Mouse (Mus musculus): ENCODE data around the gene Kantr. TPM values are rescaled to one million over a fixed set of nuclear protein-coding genes. Genes with fewer than 3 reads are reported as not detected.
A peak's percentile ranks its signal among the peaks of the same experiment; 100 is the strongest.
"Not testable (repeated sequence)": the region's sequence is repeated elsewhere in the genome, so short reads cannot be mapped to it uniquely, and the experiment has no call there.

The Kantr gene
- polyA plus RNA-seq, 1 experiment from 2014 or later: 14.3 TPM

DNA sequence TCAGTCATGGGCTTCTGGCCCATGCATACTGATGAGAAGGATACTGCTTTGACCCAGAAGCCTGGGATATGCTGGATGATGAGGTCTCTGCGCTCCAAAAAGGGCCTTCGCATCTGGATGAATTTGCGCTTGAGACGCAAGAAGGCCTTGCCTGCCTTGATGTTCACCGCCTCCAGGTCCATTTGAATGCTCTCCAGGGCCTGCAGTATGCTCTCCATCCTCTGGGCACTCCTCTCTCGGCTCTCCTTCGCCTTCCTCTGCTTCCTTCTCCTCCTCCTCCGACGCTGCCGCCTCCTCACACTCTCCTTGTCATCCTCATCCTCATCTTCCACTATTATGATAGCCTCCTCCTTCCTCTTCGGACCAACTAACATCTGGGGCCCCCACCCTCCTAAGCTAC is 14.2 kb upstream of the Kantr start:
- Histone ChIP-seq H3K27me3 (ENCODE audit: insufficient read depth, low read length) (peaks cover 55% of the 10 kb centered on the region; the same call in 1 of the 2 replicates), H3K9ac (replicated peaks; ENCODE audit: low read length) (peak overlapping the region; percentile 81), H3K4me3 (ENCODE audit: low read length) (peak overlapping the region; percentile 65), H3K9me3 (ENCODE audit: low read length) (no peaks in the 10 kb centered on the region), H3K4me1 (ENCODE audit: insufficient read depth, low read length) (peaks cover 7% of the 10 kb centered on the region; the same call in 1 of the 2 replicates), H3K27ac (ENCODE audit: low read length) (peak overlapping the region; percentile 66; the same call in 1 of the 2 replicates), H3K36me3 (ENCODE audit: insufficient read depth, low read length) (peaks cover 20% of the 10 kb centered on the region), H3K4me2 (replicated peaks; ENCODE audit: low read depth, low read length) (peak overlapping the region; percentile 57)
- no peak for ATAC-seq (ENCODE audit: low FRiP score, low TSS enrichment)
- WGBS: 32% methylated on average over 11 of the region's 11 CpGs

DNA sequence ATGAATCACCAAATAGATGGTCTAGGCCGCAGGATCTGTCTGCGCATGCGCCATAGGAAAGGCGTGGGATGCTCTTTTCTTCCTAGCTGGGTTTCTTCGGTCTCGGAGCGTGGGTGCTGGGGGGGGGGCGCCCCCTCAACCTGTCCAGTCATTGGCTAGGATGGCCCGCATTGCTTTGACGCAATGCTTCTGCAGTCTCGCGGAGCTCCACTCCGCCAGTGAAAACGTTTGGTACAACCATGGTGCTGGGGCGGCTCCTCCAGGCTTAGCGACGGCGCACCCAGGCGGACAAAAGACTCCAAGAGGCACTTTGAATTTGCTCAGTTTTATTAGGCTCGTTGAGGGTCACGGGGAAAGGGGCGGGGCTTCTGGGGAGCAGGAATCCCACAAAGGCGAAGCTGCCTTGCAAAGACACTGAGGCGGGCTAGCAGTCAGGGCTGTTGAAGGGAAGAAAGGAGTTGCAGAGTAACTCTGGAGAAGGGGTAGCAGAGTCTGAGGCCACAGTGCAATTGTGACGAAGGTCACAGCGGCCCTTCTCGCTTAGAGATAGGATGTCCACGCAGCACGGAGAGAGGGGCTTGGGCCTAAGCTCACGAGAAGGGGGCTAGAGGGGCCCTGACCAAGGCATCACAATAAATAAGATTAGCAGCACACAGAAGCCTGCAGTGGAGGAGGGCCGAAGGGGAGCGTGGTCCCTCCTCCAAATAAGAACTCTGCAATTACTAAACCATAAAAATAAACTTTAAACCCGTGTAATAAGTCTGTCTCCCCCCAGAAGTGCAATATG is 9.4 kb upstream of the Kantr start:
- H3K4me3 ChIP-seq (ENCODE audit: low read length): peak overlapping the region; percentile 30
- H3K27ac ChIP-seq (ENCODE audit: low read length): peak overlapping the region; percentile 96
- H3K4me1 ChIP-seq (ENCODE audit: insufficient read depth, low read length): peaks cover 7% of the 10 kb centered on the region; the same call in 1 of the 2 replicates
- H3K36me3 ChIP-seq (ENCODE audit: insufficient read depth, low read length): peaks cover 20% of the 10 kb centered on the region
- peak overlapping the region; percentile 50 for H3K4me2 ChIP-seq (replicated peaks; ENCODE audit: low read depth, low read length)
- peak; percentile 99 for ATAC-seq (ENCODE audit: low FRiP score, low TSS enrichment)
- H3K9me3 ChIP-seq (ENCODE audit: low read length): no peaks in the 10 kb centered on the region
- 24% methylated on average over 32 of the region's 33 CpGs for WGBS
- H3K9ac ChIP-seq (replicated peaks; ENCODE audit: low read length): peak overlapping the region; percentile 68
- H3K27me3 ChIP-seq (ENCODE audit: insufficient read depth, low read length): peaks cover 38% of the 10 kb centered on the region; the same call in 1 of the 2 replicates

DNA sequence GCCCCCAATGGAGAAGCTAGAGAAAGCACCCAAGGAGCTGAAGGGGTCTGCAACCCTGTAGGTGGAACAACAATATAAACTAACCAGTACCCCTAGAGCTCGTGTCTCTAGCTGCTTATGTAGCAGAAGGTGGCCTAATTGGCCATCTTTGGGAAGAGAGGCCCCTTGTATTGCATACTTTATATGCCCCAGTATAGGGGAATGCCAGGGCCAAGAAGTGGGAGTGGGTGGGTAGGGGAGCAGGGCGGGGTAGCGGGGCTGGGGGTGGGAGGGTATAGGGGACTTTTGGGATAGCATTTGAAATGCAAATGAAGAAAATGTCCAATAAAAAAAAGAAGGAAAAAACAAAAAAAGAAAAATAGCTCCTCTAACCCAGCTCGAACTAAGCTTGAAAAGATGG is 8.8 kb upstream of the Kantr start:
- not testable (repeated sequence) for H3K9me3 ChIP-seq (ENCODE audit: low read length); ATAC-seq (ENCODE audit: low FRiP score, low TSS enrichment); H3K4me1 ChIP-seq (ENCODE audit: insufficient read depth, low read length)
- peaks cover 33% of the 10 kb centered on the region; the same call in 1 of the 2 replicates for H3K27me3 ChIP-seq (ENCODE audit: insufficient read depth, low read length)
- peak overlapping the region; percentile 30 for H3K4me3 ChIP-seq (ENCODE audit: low read length)
- WGBS: 52% methylated on average over 4 of the region's 4 CpGs
- peaks cover 20% of the 10 kb centered on the region for H3K36me3 ChIP-seq (ENCODE audit: insufficient read depth, low read length)
- peak overlapping the region; percentile 50 for H3K4me2 ChIP-seq (replicated peaks; ENCODE audit: low read depth, low read length)
- H3K27ac ChIP-seq (ENCODE audit: low read length): peak overlapping the region; percentile 96; the same call in 1 of the 2 replicates
- H3K9ac ChIP-seq (replicated peaks; ENCODE audit: low read length): peak overlapping the region; percentile 22; the same call in 1 of the 2 replicates

DNA sequence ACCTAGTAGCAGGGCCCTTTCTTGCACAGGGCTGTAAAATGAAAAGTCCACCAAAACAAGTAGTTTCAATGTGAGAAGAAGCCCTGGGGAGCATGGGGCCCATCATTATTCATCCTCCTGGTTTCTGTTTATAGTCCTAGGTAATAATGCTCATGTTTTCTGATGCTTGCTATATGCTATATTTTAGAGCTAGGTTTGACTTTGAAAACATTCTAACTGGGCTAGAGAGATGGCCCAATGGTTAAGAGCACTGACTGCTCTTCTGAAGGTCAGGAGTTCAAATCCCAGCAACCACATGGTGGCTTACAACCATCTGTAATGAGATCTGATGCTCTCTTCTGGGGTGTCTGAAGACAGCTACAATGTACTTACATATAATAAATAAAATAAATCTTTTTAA is 2.1 kb upstream of the Kantr start:
- H3K9me3 ChIP-seq (ENCODE audit: low read length); H3K4me3 ChIP-seq (ENCODE audit: low read length); H3K36me3 ChIP-seq (ENCODE audit: insufficient read depth, low read length); ATAC-seq (ENCODE audit: low FRiP score, low TSS enrichment); H3K9ac ChIP-seq (replicated peaks; ENCODE audit: low read length); H3K4me1 ChIP-seq (ENCODE audit: insufficient read depth, low read length); H3K4me2 ChIP-seq (replicated peaks; ENCODE audit: low read depth, low read length); H3K27ac ChIP-seq (ENCODE audit: low read length): not testable (repeated sequence)
- peaks cover 23% of the 10 kb centered on the region for H3K27me3 ChIP-seq (ENCODE audit: insufficient read depth, low read length)

DNA sequence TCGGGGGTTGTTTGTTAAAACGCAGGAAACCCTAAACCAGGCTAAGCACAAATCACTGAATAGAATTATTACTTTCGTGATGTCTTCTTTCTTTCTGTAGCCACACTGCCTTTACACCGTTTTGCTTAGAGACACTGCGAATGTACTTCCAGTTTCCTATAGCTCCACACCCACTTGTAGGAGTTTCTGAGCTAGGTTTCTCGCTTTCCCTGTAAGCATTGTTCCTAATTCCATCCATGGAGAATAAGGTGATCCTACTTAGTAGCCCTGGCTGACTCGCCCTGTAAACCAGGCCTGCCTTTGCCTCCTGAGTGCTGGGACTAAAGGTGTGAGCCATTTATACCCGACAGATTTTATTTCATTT is 376 bp upstream of the Kantr start:
- Histone ChIP-seq H3K27me3 (ENCODE audit: insufficient read depth, low read length) (peaks cover 17% of the 10 kb centered on the region), H3K4me1 (ENCODE audit: insufficient read depth, low read length) (peaks cover 6% of the 10 kb centered on the region; the same call in 1 of the 2 replicates), H3K4me2 (replicated peaks; ENCODE audit: low read depth, low read length) (peak overlapping the region; percentile 60), H3K9ac (replicated peaks; ENCODE audit: low read length) (peak overlapping the region; percentile 73), H3K4me3 (ENCODE audit: low read length) (peak overlapping the region; percentile 63), H3K9me3 (ENCODE audit: low read length) (no peaks in the 10 kb centered on the region), H3K36me3 (ENCODE audit: insufficient read depth, low read length) (no peaks in the 10 kb centered on the region), H3K27ac (ENCODE audit: low read length) (peak overlapping the region; percentile 53; the same call in 1 of the 2 replicates)
- ATAC-seq (ENCODE audit: low FRiP score, low TSS enrichment): 0 out of 2 replicates have a peak, but pooled peaks have one; percentile 10
- WGBS: 25% methylated on average over 8 of the region's 8 CpGs

DNA sequence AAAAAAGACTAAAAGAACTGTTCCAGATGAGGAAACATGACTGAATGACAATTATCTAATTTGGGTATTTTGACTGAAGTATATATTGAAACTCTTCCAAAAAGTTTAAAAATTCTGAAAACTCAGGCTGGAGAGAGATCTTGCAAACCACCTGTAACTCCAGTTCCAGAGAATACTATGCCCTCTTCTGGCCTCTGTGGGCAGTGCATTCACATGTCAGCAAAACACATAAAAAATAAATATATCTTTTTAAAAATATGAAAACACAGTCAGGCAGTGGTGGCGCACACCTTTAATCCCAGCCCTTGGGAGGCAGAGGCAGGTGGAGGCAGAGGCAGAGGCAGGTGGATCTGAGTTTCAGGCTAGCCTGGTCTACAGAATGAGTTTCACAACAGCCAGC is 3.7 kb downstream of the Kantr start:
- Histone ChIP-seq H3K4me1 (ENCODE audit: insufficient read depth, low read length) (peaks cover 6% of the 10 kb centered on the region; the same call in 1 of the 2 replicates), H3K9me3 (ENCODE audit: low read length) (no peaks in the 10 kb centered on the region), H3K36me3 (ENCODE audit: insufficient read depth, low read length) (no peaks in the 10 kb centered on the region), H3K4me2 (replicated peaks; ENCODE audit: low read depth, low read length) (no peak overlapping the region), H3K4me3 (ENCODE audit: low read length) (no peak overlapping the region), H3K27ac (ENCODE audit: low read length) (no peak overlapping the region), H3K27me3 (ENCODE audit: insufficient read depth, low read length) (peaks cover 20% of the 10 kb centered on the region), H3K9ac (replicated peaks; ENCODE audit: low read length) (no peak overlapping the region)
- ATAC-seq (ENCODE audit: low FRiP score, low TSS enrichment): no peak
- WGBS: 92% methylated on average over 1 of the region's 1 CpGs

DNA sequence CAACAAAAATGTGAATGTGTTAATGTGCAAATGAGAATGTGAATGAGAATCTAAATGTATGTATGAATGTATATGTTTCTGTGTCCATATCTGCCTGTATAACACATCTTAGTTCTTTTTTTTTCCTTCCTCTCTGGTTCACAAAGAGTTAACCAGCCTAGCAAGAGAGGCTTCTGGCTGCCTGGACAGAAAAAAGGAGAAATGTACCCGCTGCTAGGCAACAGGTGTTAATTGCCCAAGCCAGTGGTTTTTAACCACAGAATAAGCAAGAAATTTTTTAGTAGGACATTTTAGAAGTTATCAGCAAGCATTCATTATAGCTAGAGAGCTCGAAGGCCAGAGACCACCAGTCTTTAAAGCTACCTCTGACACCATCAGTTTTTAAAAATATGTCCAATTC is 4.5 kb downstream of the Kantr start:
- ATAC-seq (ENCODE audit: low FRiP score, low TSS enrichment): no peak
- no peak overlapping the region for H3K4me3 ChIP-seq (ENCODE audit: low read length)

DNA sequence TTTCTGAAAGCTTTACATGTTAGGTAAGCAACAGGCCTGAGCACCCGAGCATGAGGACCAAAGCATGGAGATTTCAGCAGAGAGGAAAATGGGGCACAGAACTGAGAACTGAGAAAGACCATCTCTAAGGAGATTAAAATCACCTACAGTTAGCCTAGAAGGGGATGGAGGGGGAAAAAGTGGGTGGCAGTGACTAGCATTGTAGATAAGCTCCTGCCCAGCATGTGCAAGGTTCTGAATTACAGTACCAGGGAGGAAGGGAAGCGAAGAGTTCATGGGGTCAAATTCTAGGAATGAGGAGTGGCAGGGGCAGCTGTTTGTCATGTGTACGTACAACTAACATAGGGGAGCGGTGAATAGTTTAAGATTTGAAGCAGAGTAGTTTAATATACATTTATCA is 6.8 kb downstream of the Kantr start:
- Histone ChIP-seq H3K4me3 (ENCODE audit: low read length) (no peak overlapping the region), H3K36me3 (ENCODE audit: insufficient read depth, low read length) (no peaks in the 10 kb centered on the region), H3K4me1 (ENCODE audit: insufficient read depth, low read length) (no peaks in the 10 kb centered on the region), H3K9me3 (ENCODE audit: low read length) (no peaks in the 10 kb centered on the region), H3K27me3 (ENCODE audit: insufficient read depth, low read length) (peaks cover 3% of the 10 kb centered on the region; the same call in 1 of the 2 replicates), H3K27ac (ENCODE audit: low read length) (no peak overlapping the region), H3K4me2 (replicated peaks; ENCODE audit: low read depth, low read length) (no peak overlapping the region), H3K9ac (replicated peaks; ENCODE audit: low read length) (no peak overlapping the region)
- no peak for ATAC-seq (ENCODE audit: low FRiP score, low TSS enrichment)
- 81% methylated on average over 4 of the region's 4 CpGs for WGBS

More for the DNA sequence above, 4.5 kb downstream of the Kantr start:
- no peaks in the 10 kb centered on the region for H3K36me3 ChIP-seq (ENCODE audit: insufficient read depth, low read length)
- no peak overlapping the region for H3K9ac ChIP-seq (replicated peaks; ENCODE audit: low read length)
- H3K27me3 ChIP-seq (ENCODE audit: insufficient read depth, low read length): peaks cover 16% of the 10 kb centered on the region
- 40% methylated on average over 2 of the region's 2 CpGs for WGBS
- H3K4me2 ChIP-seq (replicated peaks; ENCODE audit: low read depth, low read length): no peak overlapping the region
- H3K4me1 ChIP-seq (ENCODE audit: insufficient read depth, low read length): peaks cover 6% of the 10 kb centered on the region; the same call in 1 of the 2 replicates
- H3K27ac ChIP-seq (ENCODE audit: low read length): no peak overlapping the region
- no peaks in the 10 kb centered on the region for H3K9me3 ChIP-seq (ENCODE audit: low read length)

DNA sequence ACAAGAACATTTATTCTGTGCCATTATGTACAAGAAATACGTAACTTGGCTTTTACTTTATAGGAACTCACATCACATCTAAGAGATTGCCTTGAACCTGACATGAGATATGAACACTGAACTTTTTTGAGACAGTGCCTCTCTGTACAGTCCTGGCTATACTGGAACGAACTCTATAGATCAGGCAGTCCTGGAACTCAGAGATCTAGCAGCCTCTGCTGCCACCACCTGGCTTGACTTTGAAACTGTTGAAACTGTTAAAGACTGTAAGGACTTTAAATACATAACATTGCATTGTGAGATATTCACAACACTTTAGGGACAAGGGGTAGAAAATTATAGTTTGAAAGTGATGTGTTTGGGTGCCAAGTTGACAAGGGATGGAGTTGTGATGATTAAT is 19.4 kb downstream of the Kantr start:
- no peak overlapping the region for H3K4me2 ChIP-seq (replicated peaks; ENCODE audit: low read depth, low read length)
- no peaks in the 10 kb centered on the region for H3K36me3 ChIP-seq (ENCODE audit: insufficient read depth, low read length)
- no peak overlapping the region for H3K4me3 ChIP-seq (ENCODE audit: low read length)
- no peak overlapping the region for H3K27ac ChIP-seq (ENCODE audit: low read length)
- no peaks in the 10 kb centered on the region for H3K4me1 ChIP-seq (ENCODE audit: insufficient read depth, low read length)
- H3K27me3 ChIP-seq (ENCODE audit: insufficient read depth, low read length): no peaks in the 10 kb centered on the region; the same call in 1 of the 2 replicates
- WGBS: 58% methylated on average over 2 of the region's 2 CpGs
- H3K9me3 ChIP-seq (ENCODE audit: low read length): no peaks in the 10 kb centered on the region
- no peak overlapping the region for H3K9ac ChIP-seq (replicated peaks; ENCODE audit: low read length)
- ATAC-seq (ENCODE audit: low FRiP score, low TSS enrichment): no peak

DNA sequence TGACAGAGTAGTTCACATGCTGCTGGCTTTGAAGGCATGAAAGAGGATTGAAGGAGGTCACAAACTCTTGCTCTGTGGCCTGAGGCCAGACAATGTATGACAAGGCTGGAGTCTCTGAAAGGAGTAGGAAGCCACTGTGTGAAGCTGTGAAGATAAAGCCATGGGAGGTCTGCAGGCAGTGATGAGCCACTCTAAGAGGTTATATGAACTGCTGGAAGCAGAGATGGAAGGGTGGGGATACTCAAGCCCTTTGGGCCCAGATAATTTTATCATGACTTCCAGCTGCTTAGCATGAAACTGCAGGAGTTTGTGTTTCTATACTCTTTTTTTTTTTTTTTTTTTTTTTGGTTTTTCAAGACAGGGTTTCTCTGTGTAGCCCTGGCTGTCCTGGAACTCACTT is 19.9 kb downstream of the Kantr start:
- Histone ChIP-seq H3K9ac (replicated peaks; ENCODE audit: low read length) (no peak overlapping the region), H3K27ac (ENCODE audit: low read length) (no peak overlapping the region), H3K4me2 (replicated peaks; ENCODE audit: low read depth, low read length) (no peak overlapping the region), H3K9me3 (ENCODE audit: low read length) (no peaks in the 10 kb centered on the region), H3K27me3 (ENCODE audit: insufficient read depth, low read length) (no peaks in the 10 kb centered on the region; the same call in 1 of the 2 replicates), H3K4me3 (ENCODE audit: low read length) (no peak overlapping the region), H3K36me3 (ENCODE audit: insufficient read depth, low read length) (no peaks in the 10 kb centered on the region), H3K4me1 (ENCODE audit: insufficient read depth, low read length) (no peaks in the 10 kb centered on the region)
- ATAC-seq (ENCODE audit: low FRiP score, low TSS enrichment): no peak

All from kidney, embryonic 16.5 days (tissue).